Mouse (Mus musculus): Measurements from ENCODE around the gene Sipa1l3. TPM values are rescaled to one million over a fixed set of nuclear protein-coding genes. Genes with fewer than 3 reads are reported as not detected.

Gene Sipa1l3
- polyA plus RNA-seq, 1 experiment from 2014 or later = 22.0 TPM

GRCm38 (mm10) chr7:29541608-29542007, 23.2 kb upstream of the Sipa1l3 start:
- H3K4me2 ChIP-seq (replicated peaks; ENCODE audit: low read depth, low read length) = no peak overlapping the region
- no peaks in the 10 kb centered on the region for H3K36me3 ChIP-seq (ENCODE audit: control insufficient read depth, insufficient read depth, low read length)
- no peak overlapping the region for H3K27ac ChIP-seq (ENCODE audit: low read length)
- H3K4me3 ChIP-seq (ENCODE audit: low read depth, low read length) = no peak overlapping the region
- H3K9ac ChIP-seq (replicated peaks; ENCODE audit: low read depth, low read length) = no peak overlapping the region
- no peaks in the 10 kb centered on the region for H3K4me1 ChIP-seq (ENCODE audit: control insufficient read depth, insufficient read depth, low read length)
- H3K9me3 ChIP-seq (ENCODE audit: control insufficient read depth, low read depth, low read length) = no peaks in the 10 kb centered on the region
- no peaks in the 10 kb centered on the region for H3K27me3 ChIP-seq (ENCODE audit: control insufficient read depth, insufficient read depth, low read length)
- WGBS = 83% methylated on average over 4 of the region's 4 CpGs
- ATAC-seq (ENCODE audit: insufficient number of reproducible peaks, insufficient read depth, low FRiP score, low read depth) = no peak

- no peak overlapping the region for H3K27ac ChIP-seq (ENCODE audit: low read length)
- H3K27me3 ChIP-seq (ENCODE audit: control insufficient read depth, insufficient read depth, low read length) = no peaks in the 10 kb centered on the region
- WGBS = 79% methylated on average over 5 of the region's 5 CpGs
- H3K4me3 ChIP-seq (ENCODE audit: low read depth, low read length) = no peak overlapping the region
- no peaks in the 10 kb centered on the region for H3K36me3 ChIP-seq (ENCODE audit: control insufficient read depth, insufficient read depth, low read length)
- ATAC-seq (ENCODE audit: insufficient number of reproducible peaks, insufficient read depth, low FRiP score, low read depth) = no peak
- H3K4me2 ChIP-seq (replicated peaks; ENCODE audit: low read depth, low read length) = no peak overlapping the region
- H3K9me3 ChIP-seq (ENCODE audit: control insufficient read depth, low read depth, low read length) = no peaks in the 10 kb centered on the region
- no peak overlapping the region for H3K9ac ChIP-seq (replicated peaks; ENCODE audit: low read depth, low read length)
- H3K4me1 ChIP-seq (ENCODE audit: control insufficient read depth, insufficient read depth, low read length) = no peaks in the 10 kb centered on the region
These were observed 22.7 kb upstream of the Sipa1l3 start for GRCm38 (mm10) chr7:29541186-29541585.

- no peak overlapping the region for H3K4me3 ChIP-seq (ENCODE audit: low read depth, low read length)
- 93% methylated on average over 7 of the region's 7 CpGs for WGBS
- H3K36me3 ChIP-seq (ENCODE audit: control insufficient read depth, insufficient read depth, low read length) = no peaks in the 10 kb centered on the region
- ATAC-seq (ENCODE audit: insufficient number of reproducible peaks, insufficient read depth, low FRiP score, low read depth) = no peak
- H3K27ac ChIP-seq (ENCODE audit: low read length) = no peak overlapping the region
- H3K4me1 ChIP-seq (ENCODE audit: control insufficient read depth, insufficient read depth, low read length) = no peaks in the 10 kb centered on the region
- no peaks in the 10 kb centered on the region for H3K9me3 ChIP-seq (ENCODE audit: control insufficient read depth, low read depth, low read length)
- H3K4me2 ChIP-seq (replicated peaks; ENCODE audit: low read depth, low read length) = no peak overlapping the region
- no peak overlapping the region for H3K9ac ChIP-seq (replicated peaks; ENCODE audit: low read depth, low read length)
- H3K27me3 ChIP-seq (ENCODE audit: control insufficient read depth, insufficient read depth, low read length) = no peaks in the 10 kb centered on the region
These were observed 22.2 kb upstream of the Sipa1l3 start for GRCm38 (mm10) chr7:29540631-29541030.

- H3K27ac ChIP-seq (ENCODE audit: low read length) = no peak overlapping the region
- whole genome bisulfite sequencing = 0% methylated on average over 5 of the region's 5 CpGs
- ATAC-seq (ENCODE audit: insufficient number of reproducible peaks, insufficient read depth, low FRiP score, low read depth) = no peak
- H3K4me2 ChIP-seq (replicated peaks; ENCODE audit: low read depth, low read length) = no peak overlapping the region
- H3K9me3 ChIP-seq (ENCODE audit: control insufficient read depth, low read depth, low read length) = no peaks in the 10 kb centered on the region
- H3K27me3 ChIP-seq (ENCODE audit: control insufficient read depth, insufficient read depth, low read length) = no peaks in the 10 kb centered on the region
- no peak overlapping the region for H3K4me3 ChIP-seq (ENCODE audit: low read depth, low read length)
- H3K9ac ChIP-seq (replicated peaks; ENCODE audit: low read depth, low read length) = no peak overlapping the region
- no peaks in the 10 kb centered on the region for H3K4me1 ChIP-seq (ENCODE audit: control insufficient read depth, insufficient read depth, low read length)
- H3K36me3 ChIP-seq (ENCODE audit: control insufficient read depth, insufficient read depth, low read length) = no peaks in the 10 kb centered on the region
These were observed 5.3 kb upstream of the Sipa1l3 start for GRCm38 (mm10) chr7:29523700-29524099.

GRCm38 (mm10) chr7:29521841-29522575, 3.6 kb upstream of the Sipa1l3 start:
- Histone ChIP-seq H3K4me1 (ENCODE audit: control insufficient read depth, insufficient read depth, low read length) (peaks cover 7% of the 10 kb centered on the region), H3K4me3 (ENCODE audit: low read depth, low read length) (no peak overlapping the region), H3K9ac (replicated peaks; ENCODE audit: low read depth, low read length) (no peak overlapping the region), H3K27me3 (ENCODE audit: control insufficient read depth, insufficient read depth, low read length) (no peaks in the 10 kb centered on the region), H3K27ac (ENCODE audit: low read length) (no peak overlapping the region), H3K4me2 (replicated peaks; ENCODE audit: low read depth, low read length) (no peak overlapping the region), H3K9me3 (ENCODE audit: control insufficient read depth, low read depth, low read length) (no peaks in the 10 kb centered on the region), H3K36me3 (ENCODE audit: control insufficient read depth, insufficient read depth, low read length) (no peaks in the 10 kb centered on the region)
- 62% methylated on average over 5 of the region's 5 CpGs for WGBS
- no peak for ATAC-seq (ENCODE audit: insufficient number of reproducible peaks, insufficient read depth, low FRiP score, low read depth)

- Histone ChIP-seq H3K9me3 (ENCODE audit: control insufficient read depth, low read depth, low read length) (no peaks in the 10 kb centered on the region), H3K9ac (replicated peaks; ENCODE audit: low read depth, low read length) (no peak overlapping the region), H3K4me3 (ENCODE audit: low read depth, low read length) (no peak overlapping the region), H3K4me2 (replicated peaks; ENCODE audit: low read depth, low read length) (no peak overlapping the region), H3K36me3 (ENCODE audit: control insufficient read depth, insufficient read depth, low read length) (no peaks in the 10 kb centered on the region), H3K27ac (ENCODE audit: low read length) (no peak overlapping the region), H3K4me1 (ENCODE audit: control insufficient read depth, insufficient read depth, low read length) (peaks cover 13% of the 10 kb centered on the region), H3K27me3 (ENCODE audit: control insufficient read depth, insufficient read depth, low read length) (no peaks in the 10 kb centered on the region)
- WGBS = 71% methylated on average over 5 of the region's 5 CpGs
- ATAC-seq (ENCODE audit: insufficient number of reproducible peaks, insufficient read depth, low FRiP score, low read depth) = no peak
These were observed 2.9 kb upstream of the Sipa1l3 start for GRCm38 (mm10) chr7:29521365-29521764.

- H3K9ac ChIP-seq (replicated peaks; ENCODE audit: low read depth, low read length) = no peak overlapping the region
- no peaks in the 10 kb centered on the region for H3K36me3 ChIP-seq (ENCODE audit: control insufficient read depth, insufficient read depth, low read length)
- no peak overlapping the region for H3K27ac ChIP-seq (ENCODE audit: low read length)
- peaks cover 13% of the 10 kb centered on the region for H3K4me1 ChIP-seq (ENCODE audit: control insufficient read depth, insufficient read depth, low read length)
- ATAC-seq (ENCODE audit: insufficient number of reproducible peaks, insufficient read depth, low FRiP score, low read depth) = no peak
- H3K9me3 ChIP-seq (ENCODE audit: control insufficient read depth, low read depth, low read length) = no peaks in the 10 kb centered on the region
- 84% methylated on average over 2 of the region's 2 CpGs for WGBS
- no peak overlapping the region for H3K4me2 ChIP-seq (replicated peaks; ENCODE audit: low read depth, low read length)
- H3K4me3 ChIP-seq (ENCODE audit: low read depth, low read length) = no peak overlapping the region
- H3K27me3 ChIP-seq (ENCODE audit: control insufficient read depth, insufficient read depth, low read length) = no peaks in the 10 kb centered on the region
These were observed 2.4 kb upstream of the Sipa1l3 start for GRCm38 (mm10) chr7:29520794-29521193.

GRCm38 (mm10) chr7:29519211-29519550, 740 bp upstream of the Sipa1l3 start:
- under 1% methylated on average over 19 of the region's 19 CpGs for WGBS
- H3K4me2 ChIP-seq (replicated peaks; ENCODE audit: low read depth, low read length) = peak overlapping the region; percentile 88
- H3K9ac ChIP-seq (replicated peaks; ENCODE audit: low read depth, low read length) = peak overlapping the region; percentile 82
- ATAC-seq (ENCODE audit: insufficient number of reproducible peaks, insufficient read depth, low FRiP score, low read depth) = no peak
- H3K27me3 ChIP-seq (ENCODE audit: control insufficient read depth, insufficient read depth, low read length) = no peaks in the 10 kb centered on the region
- peak overlapping the region; percentile 92 for H3K27ac ChIP-seq (ENCODE audit: low read length)
- no peaks in the 10 kb centered on the region for H3K9me3 ChIP-seq (ENCODE audit: control insufficient read depth, low read depth, low read length)
- H3K36me3 ChIP-seq (ENCODE audit: control insufficient read depth, insufficient read depth, low read length) = no peaks in the 10 kb centered on the region
- peak overlapping the region; percentile 89 for H3K4me3 ChIP-seq (ENCODE audit: low read depth, low read length)
- peaks cover 17% of the 10 kb centered on the region for H3K4me1 ChIP-seq (ENCODE audit: control insufficient read depth, insufficient read depth, low read length)

- WGBS = under 1% methylated on average over 28 of the region's 28 CpGs
These were observed 404 bp downstream of the Sipa1l3 start for GRCm38 (mm10) chr7:29518054-29518420.

More at GRCm38 (mm10) chr7:29518054-29518420, 404 bp downstream of the Sipa1l3 start:
- peak overlapping the region; percentile 89 for H3K4me3 ChIP-seq (ENCODE audit: low read depth, low read length)
- peak overlapping the region; percentile 68 for H3K4me2 ChIP-seq (replicated peaks; ENCODE audit: low read depth, low read length)
- peak overlapping the region; percentile 82 for H3K9ac ChIP-seq (replicated peaks; ENCODE audit: low read depth, low read length)
- H3K4me1 ChIP-seq (ENCODE audit: control insufficient read depth, insufficient read depth, low read length) = peaks cover 22% of the 10 kb centered on the region
- H3K9me3 ChIP-seq (ENCODE audit: control insufficient read depth, low read depth, low read length) = no peaks in the 10 kb centered on the region
- H3K36me3 ChIP-seq (ENCODE audit: control insufficient read depth, insufficient read depth, low read length) = no peaks in the 10 kb centered on the region
- H3K27me3 ChIP-seq (ENCODE audit: control insufficient read depth, insufficient read depth, low read length) = no peaks in the 10 kb centered on the region
- H3K27ac ChIP-seq (ENCODE audit: low read length) = peak overlapping the region; percentile 52; the same call in 1 of the 2 replicates
- no peak for ATAC-seq (ENCODE audit: insufficient number of reproducible peaks, insufficient read depth, low FRiP score, low read depth)

Data from stomach, embryonic 14.5 days (tissue).